Mouse (Mus musculus) T-helper 1 cell (primary cell): ENCODE data around the gene Ndufaf3.
"Not testable (repeated sequence)": the region's sequence is repeated elsewhere in the genome, so short reads cannot be mapped to it uniquely, and the experiment has no call there.

ENCODE experiments used
- in situ Hi-C: fragments of 300-600 bp; cut with MboI, MseI; formaldehyde crosslinking; loops from one replicate; pipeline ENCODE4 v1.15.1; 2025; ENCODE audit warnings: high pct_unique_total_duplicates

Gene Ndufaf3

DNA sequence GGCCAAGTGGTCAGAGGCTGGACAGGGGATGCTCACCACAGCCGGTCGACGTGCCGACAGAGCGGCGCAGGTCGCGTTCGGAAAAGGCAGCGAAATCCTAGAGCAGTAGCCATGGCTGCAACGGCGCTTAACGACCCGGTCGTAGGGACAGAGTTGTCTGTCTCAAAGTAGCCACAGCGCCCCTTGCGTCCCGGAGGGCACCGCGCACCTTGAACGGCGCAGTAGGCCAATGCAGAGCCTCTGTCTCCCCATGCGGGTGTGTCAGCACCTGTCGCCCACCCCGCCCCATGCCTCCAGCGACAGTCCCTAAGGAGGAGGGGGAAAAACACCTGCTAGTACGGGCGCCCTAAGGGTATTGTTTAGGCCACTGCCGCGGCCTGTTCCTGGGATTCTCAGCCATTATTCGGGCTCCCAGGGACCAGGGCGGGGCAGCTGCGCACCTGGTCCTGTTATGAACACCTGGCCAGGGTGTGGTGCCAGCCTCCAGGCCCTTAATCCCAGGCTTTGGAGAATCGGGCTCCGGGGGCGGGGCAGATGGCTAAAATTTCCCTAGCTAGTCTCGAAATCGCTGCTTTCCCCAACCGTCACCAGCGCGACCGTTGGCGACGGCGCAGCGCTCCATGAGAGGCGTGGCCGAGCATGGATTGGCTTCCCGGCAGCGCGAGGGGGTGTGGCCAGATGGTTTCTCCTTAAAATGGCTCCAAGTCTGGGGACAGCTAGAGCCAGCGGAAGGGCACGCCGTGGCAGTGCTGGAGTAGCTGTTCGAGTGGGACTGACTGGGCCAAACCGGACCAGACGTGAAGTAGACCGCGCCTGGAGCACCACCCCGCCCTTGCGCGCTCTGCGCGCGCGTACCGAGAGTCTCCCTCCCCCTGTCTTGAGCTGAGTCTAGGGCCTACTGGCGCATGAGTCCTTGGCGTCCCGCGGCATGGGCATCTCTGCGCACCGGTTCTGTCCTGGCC, at the start of gene Ndufaf3:
Ndufaf3 (minus strand) TSS at position 620 of the 962 bp plus-strand sequence.
- in situ Hi-C loops, result loop anchor here (10.0 kb wide), 1 partner anchor 1308 kb away; the partner anchor contains the start of gene Cdc25a

DNA sequence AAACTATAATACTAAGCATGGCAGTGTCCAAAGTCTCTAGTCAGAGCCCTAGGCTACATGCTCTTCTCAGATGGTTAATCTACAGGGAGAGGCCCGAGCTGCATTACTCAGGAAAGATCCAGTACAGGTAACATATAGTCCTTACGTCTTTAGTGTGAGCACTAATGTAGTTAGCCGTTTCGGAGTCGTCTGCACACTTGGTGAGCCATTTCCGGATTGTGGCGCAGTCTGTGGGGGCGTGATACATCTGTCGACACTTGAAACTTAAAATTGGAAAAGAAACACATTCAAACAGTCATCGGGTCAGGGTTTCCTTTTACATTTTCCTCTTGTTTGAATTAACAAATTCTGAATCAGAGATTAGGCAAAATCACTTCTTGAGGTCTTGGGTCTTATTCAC, 44.3 kb upstream of the Ndufaf3 start:
- in situ Hi-C loops, result no loop called here

DNA sequence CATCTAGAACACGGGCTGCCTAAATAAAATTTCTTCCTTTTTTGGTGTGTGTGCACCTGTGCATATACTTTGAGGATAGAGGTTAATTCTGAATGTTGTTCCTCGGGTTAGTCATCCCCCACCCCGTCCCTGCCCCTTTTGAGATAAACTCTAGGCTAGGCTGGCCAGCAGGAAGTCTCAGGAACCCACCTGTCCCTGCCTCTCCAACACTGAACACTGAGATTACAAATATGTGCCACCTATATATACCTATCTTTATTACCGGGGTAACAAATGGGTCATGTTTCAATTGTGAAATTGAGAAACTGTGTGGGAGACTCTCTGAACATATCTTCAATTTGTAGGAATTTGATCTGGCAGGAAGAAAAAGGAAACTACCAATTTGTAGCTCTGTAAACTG, 41.7 kb upstream of the Ndufaf3 start:
- in situ Hi-C loops, result no loop called here

DNA sequence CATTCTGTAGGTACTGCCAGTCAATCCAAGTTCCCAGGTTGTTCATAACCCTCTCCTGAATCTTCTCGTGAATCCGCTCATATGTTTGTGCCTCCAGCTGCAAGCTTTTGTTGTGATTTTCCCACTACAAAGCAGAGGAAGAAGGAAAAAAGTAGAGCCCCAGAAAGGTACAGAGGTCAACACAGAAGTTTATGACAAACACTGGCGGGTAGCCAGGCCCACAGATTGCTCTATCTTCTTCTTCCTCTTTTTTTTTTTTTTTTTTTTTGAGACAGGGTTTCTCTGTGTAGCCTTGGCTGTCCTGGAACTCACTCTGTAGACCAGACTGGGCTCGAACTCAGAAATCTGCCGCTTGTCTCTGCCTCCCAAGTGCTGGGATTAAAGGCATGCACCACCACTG, 40.7 kb upstream of the Ndufaf3 start:
- in situ Hi-C loops, result not testable (repeated sequence)

DNA sequence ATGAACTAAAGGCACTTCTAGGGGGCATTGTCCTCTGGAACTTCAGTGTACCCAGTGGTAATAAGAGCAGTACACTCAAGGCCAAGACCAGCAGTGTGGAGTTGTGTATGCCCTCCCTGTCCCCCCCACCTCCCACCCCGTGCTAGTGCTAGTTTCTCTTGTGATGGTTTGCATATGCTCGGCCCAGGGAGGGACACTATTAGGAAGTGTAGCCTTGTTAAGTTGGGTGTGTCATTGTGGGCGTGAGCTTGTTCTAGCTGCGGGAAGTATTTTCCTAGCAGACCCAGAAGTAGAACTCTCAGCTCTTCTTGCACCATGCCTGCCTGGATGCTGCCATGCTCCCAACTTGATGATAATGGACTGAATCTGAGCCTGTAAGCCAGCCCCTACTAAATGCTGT, 34.8 kb upstream of the Ndufaf3 start:
- in situ Hi-C loops, result no loop called here

DNA sequence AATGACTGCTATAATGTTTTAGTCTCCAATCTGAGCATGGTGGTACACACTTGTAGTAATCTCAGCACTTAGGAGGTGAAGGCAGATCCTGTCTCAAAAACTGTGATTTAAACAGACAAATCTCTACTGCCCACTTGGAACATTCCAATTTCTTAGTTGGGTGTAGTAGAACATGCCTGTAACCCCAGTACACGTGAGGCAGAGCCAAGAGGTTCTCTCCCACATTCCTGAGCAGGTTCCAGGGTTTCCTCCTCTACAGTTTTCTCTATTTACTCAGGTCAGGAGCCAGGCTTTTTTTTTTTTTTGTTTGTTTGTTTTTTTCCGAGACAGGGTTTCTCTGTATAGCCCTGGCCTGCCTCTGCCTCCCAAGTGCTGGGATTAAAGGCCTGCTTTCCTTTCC, 32.8 kb upstream of the Ndufaf3 start:
- in situ Hi-C loops, result no loop called here

DNA sequence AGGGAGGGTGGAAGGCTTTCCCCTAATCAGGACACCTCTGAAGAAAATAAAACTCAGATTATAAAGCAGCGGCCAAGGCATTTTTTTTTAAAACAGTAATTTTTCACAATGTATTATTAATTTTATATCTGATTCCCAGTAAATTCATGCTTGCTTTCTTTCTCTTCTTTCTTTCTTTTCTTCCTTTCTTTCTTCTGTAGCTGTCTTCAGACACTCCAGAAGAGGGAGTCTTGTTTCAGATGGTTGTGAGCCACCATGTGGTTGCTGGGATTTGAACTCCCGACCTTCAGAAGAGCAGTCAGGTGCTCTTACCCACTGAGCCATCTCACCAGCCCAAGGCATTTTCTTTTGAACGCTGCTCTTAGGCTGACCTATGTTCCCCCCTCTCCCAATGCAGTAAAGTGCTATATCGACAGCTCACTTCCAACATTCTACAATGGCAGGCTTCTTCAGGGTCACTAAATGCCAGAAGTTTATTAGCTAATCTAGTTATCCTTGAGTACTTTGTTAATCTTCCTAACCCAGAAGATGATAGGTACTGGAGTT, 31.9 kb upstream of the Ndufaf3 start:
- in situ Hi-C loops, result no loop called here

DNA sequence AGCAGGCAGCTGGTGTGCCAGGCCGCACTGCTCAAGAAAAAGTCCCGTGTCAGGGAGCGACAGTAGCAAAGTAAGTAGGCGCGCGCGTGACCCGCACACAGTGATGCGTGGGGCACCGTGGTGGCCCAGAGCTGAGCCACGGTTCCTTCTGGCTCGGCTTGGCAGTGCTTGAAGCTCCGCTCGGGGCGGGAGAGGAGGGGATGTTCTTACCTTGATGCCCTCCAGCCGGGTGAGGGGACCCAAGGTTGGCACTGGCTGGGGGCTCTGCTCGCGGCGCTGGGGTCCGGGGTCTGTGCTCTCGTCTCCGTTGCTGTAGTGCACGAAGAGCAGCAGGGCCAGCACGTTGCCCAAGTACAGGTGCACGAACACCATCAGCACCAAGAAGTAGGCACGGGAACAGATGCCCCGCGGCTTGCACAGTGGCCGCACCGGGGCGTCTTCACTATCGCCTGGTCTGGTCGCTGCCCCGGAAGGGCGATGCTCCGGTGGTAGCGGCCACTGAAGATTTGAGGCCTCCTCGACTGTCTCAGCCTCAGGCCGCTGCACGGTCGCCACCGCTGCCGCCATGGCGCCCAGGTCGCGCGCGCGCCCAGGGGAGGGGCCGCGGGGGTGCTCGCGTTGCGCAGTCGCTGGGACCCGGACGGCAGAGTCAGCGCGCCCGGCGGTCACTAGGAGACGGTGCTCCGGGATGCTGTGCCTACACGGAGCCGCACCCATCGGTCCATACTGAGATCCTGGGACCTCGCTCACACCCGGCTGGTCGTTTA, 29.9 kb upstream of the Ndufaf3 start, which contains the start of gene P4htm:
P4htm (minus strand) TSS at position 670 of the 767 bp plus-strand sequence.
- in situ Hi-C loops, result no loop called here

DNA sequence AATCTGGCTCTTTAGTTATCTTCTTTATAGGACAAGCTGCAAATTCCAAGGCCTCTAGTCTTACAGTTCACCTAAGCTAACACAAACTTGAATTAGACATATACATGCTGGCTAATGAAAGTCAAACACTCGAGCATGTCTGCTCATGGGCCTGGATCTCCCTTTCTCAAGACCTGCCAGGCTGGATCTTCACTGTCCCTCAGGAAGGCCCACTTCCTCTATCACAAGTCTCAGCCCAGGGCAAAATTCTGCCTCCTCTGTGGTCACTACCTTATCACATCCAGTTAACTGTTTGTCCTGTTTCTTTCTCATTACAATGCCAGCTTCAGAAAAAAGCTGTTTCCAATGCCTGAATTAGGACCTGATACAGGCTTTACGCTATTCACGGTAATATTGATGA, 27.1 kb upstream of the Ndufaf3 start:
- in situ Hi-C loops, result no loop called here

DNA sequence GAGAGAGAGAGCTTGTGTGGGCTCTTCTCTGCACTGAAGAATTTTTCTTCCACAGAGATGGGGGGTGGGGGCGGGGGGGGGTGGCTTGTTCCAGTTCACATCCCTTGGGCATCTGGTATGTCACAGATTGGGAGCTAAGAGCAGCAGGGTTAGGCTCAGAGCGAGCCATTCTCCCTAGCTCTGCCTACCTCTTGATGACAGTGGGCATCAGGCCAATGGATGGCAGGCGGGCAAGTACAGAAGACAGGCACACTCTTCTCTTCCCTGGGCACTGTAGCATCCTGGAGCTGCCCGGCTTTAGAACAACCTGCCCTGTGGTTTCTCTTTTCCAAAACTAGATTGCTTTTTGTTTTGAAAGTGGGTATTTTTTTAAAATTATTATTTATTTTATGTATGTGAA, 24.2 kb upstream of the Ndufaf3 start:
- in situ Hi-C loops, result no loop called here

DNA sequence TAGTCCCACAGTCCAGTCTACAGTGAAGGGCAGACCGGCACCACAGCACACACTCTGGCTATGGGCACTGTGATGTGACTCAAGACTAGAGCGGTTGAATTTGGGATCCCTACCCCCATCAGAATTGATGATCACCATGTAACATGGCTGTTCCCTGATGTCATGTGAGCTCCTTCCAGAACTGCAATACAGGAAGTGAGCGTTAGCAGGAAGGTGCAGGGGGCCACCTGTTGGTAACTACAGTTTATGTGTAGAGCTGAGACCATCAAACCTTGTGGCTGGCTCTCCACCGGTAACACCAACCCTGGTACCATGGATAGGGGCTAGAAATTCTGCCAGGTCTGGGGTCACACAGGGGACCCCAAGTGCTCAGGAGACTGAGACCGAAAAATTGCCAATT, 22.0 kb upstream of the Ndufaf3 start:
- in situ Hi-C loops, result no loop called here

DNA sequence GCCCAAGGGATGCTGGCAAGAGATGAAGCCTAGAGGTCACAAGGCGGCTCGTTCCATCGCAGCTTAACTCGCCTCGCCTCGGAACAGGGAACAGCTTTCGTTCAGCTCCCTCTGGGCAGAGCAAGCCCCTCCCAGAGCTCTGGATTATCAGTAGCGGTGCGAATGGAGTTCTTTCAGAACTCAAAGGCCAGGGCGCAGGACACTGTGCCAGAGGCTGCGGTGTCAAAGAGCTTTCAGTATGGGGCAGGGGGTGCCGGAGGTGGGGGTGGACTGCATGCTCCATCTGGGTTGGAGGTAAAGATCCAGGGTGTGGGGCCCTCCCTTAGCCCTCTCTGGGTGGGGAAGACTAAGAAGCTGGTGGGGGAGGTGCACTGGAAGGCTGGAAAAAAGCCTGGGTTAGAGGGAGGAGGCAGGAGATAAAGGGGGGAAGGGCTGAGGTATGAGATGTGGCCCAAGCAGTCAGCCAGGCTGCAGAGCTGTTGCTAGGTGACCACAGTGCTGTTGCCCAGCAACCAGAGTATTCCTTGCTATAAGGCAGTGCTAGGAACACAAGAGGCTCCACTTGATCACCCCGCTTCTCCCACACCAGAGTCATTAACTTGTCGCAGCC, 20.4 kb upstream of the Ndufaf3 start:
- in situ Hi-C loops, result no loop called here

DNA sequence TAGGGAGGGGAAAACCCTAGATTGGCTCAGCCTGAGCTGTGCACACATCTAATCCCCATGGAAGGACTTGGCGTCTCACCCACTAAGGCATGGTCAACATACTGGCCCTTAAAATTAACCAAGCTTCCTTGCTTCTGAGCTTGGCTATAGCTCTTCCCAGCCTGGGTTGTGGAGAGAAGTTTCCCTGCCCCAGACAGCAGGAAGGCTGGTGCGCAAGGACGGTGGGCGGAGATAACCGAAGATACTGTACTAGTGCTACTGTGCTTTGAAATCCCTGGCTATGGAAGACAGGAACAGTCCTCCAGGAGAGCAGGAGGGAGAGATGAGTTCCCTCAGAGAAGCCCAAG, 12.1 kb upstream of the Ndufaf3 start:
- in situ Hi-C loops, result no loop called here

DNA sequence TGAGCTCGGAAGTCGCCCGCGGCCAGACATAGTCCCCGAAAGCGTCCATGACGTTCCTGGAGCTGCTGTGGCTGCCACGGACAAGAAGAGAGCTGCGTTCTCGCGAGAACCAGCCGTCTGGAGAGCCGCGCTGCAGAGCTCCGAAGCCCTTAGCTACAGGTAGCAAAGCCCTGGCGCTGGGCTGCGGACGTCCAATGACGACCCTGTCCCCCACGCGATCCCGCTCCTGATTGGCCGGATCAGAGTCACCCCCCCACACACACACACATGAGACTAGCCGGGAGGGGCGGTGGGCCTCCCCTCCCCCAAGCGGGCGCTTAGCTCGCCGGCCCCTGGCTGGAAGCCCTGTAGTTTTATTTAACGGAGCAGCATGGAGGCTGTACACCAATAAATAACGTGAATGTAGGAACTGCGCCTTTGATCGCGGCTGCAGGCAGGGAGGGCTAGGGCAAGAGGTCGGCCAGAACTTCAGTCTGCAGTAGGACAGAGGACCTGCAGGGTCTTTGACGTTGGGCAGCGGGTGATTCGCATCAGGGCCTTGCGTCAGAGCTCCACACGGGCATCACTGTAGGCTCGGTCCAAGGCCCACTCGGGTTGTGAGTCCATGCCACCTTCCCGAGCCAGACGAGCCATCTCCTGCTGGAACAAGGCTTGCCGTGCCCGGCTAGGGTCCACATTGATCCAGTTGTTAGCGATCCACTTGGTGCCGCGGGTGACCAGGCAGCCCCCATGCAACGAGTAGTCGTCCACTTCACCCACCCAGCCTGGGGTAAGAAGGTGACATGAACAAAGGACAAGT, 11.5 kb upstream of the Ndufaf3 start, which contains the start of gene Wdr6:
Wdr6 (minus strand) TSS at position 195 of the 799 bp plus-strand sequence.
- in situ Hi-C loops, result no loop called here

DNA sequence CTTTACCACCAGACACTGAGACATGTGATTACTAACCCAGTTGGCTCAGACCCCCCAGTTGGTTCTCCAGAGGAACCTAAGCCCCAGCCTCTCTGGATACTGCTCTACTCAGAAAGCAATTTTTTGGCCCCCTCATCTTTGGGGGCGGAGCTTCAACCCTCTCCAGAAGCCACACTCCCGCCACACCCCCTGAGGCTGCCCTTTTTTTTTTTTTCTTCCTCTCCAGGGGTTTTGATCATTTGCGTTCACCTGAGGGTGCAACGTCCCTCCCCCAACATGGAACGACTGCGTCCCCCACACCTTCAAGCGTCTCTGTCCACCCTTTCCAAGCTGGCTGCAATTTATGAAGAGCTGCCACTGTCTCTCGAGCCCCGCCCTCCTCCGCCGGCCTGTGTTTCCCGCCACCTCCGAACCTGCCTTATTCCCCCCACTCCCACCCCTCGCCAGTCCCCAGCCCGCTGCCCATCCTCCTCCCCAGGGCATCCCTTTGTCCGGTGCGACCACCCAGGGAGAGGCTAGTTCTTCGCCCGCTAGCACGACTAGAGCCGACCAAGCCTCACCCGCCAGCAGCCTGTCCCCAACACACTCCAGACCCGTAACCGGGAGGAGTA, 10.8 kb upstream of the Ndufaf3 start:
- in situ Hi-C loops, result no loop called here

DNA sequence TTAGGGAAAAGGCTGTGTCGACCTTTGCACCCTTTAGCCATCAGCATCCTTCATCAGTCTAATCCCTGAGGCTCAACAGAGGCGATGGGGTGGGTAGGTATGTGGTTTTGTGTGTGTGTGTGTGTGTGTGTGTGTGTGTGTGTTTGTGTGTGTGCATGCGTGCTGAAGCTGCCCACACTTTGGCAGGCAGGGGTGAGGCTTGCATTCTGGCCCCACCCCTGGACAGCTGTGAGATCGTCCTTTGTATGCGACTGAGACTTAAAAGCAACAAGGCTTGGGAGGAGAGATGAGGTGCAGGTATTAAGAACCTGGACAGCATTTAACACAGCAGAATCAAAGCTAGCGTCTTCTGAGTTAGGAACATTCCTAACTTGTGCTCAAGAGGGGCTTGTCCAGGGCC, 9.8 kb upstream of the Ndufaf3 start:
- in situ Hi-C loops, result no loop called here

DNA sequence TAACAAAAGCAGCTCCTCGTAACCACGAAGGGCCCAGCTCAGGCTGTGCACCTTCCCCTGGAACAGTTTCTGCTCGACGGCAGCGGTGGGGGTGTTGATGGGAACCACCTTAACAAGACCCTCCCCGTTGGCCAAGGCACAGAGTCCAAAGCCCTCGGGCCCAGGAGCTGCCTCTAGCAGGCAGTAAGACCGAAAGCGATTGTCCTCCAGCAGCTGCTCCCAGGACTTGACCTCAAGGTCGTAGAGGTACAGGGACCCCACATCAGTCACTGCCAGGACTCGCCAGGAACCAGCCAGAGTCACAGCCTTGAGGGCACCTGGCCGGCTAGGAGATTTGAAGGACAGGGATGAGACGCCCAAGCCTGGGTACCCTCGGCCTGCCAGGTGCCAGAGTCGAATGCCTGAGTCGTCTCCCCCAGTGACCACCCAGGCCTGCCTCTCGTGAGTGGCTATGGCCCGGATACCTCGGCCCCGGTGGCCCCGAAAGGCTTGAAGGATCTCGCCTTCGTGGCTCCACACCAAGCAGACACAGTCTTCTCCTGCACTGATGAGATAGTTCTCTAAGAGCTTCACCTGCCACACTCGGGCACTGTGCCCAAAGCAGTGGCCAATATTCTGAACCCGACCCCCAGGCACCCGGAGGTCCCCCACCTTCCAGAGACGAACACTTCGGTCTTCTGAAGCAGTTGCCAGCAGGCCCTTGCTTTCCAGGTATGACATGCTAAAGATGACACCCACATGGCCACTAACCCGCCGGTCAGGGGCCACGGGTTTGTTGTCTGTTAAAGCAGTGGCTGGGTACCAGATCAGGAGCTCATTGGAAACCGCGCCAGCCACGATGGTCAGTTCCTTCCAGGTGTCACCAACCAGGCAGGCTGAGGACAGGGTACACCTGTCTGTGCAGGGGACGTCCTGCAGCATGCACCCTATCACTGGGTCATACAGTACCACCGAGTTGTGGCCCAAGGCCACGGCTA, 8.4 kb upstream of the Ndufaf3 start:
- in situ Hi-C loops, result no loop called here

DNA sequence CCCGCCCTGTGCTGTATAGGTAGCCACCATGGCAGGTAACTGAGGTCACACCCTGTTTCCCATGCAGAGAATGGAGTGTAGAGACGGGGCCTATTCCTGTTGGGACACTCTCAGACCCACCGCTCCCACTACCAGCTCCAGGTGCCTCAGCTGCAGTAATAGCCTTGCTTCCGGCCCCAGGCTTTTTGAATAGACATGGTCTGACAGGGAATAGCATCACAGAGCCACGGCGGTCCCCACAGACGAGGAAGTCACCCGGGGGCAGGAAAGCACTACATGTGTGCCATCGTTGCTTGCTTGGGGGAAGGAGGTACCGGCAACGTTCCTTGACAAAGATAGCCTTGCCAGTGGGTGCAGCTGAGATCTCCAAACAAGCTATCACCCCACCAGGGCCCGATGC, 7.7 kb upstream of the Ndufaf3 start:
- in situ Hi-C loops, result loop anchor here (5.0 kb wide), 1 partner anchor 72 kb away; the partner anchor contains the start of gene Arih2
